19 mouse cellular contexts compared by ENCODE assay signal in genomic region chrX:83686547-83686946, GRCm38 (mm10).
DNase-seq lines count a peak whose midpoint lies in the region; ATAC-seq lines count a peak whose summit lies in the region.
"Had no signal": no experiment of that assay in that cellular context is flagged by ENCODE, and none has a peak within 500 bp of the region (broad histone marks: within the 10 kb centered on the region; RNA-seq: fewer than 3 reads in every experiment).

No protein-coding gene starts in this region.

- no peak overlapping the region for H3K9ac ChIP-seq in intestine, embryonic 16.5 days (ENCODE audit: low read depth, low read length)
- H3K9ac ChIP-seq: forebrain, embryonic 13.5 days; hindbrain, embryonic 13.5 days had no signal

- ATAC-seq in intestine, embryonic 16.5 days: no peak
- ATAC-seq: forebrain, embryonic 13.5 days had no signal

- no peak overlapping the region for H3K4me3 ChIP-seq in intestine, embryonic 16.5 days (ENCODE audit: low read length)
- H3K4me3 ChIP-seq: embryonic facial prominence, embryonic 10.5 days; forebrain, embryonic 13.5 days; gastrocnemius, adult 2 months; heart, embryonic 10.5 days; hindbrain, embryonic 13.5 days had no signal

- no peaks in the 10 kb centered on the region for H3K27me3 ChIP-seq in intestine, embryonic 16.5 days (replicated peaks; ENCODE audit: control insufficient read depth, insufficient read depth, low read length)
- H3K27me3 ChIP-seq: forebrain, embryonic 13.5 days; hindbrain, embryonic 13.5 days had no signal

- H3K27ac ChIP-seq in intestine, embryonic 16.5 days (ENCODE audit: low read length): no peak overlapping the region
- H3K27ac ChIP-seq: embryonic facial prominence, embryonic 10.5 days; forebrain, embryonic 13.5 days; gastrocnemius, adult 2 months; heart, embryonic 10.5 days; hindbrain, embryonic 13.5 days had no signal

- DNase-seq in layer of hippocampus, adult 9-11 months: peak; percentile 5
- DNase-seq in layer of hippocampus, postnatal 25 days (ENCODE audit: extremely low spot score in 1 of 2, low spot score in 1 of 2): no peak
- peak; percentile 7 to 8 for DNase-seq in right cerebral cortex, adult 2 months (ENCODE audit: low spot score in 2 of 2)
- DNase-seq in right cerebral cortex, postnatal 14 days: no peak
- DNase-seq in left cerebral cortex, postnatal 14 days (ENCODE audit: low spot score in 2 of 2): peak; percentile 11 to 34
- no peak for DNase-seq in adrenal gland, adult 18-20 months (ENCODE audit: low spot score in 2 of 2)
- no peak for DNase-seq in adrenal gland, postnatal 25 days
- DNase-seq: adrenal gland, postnatal 14 days; cerebellum, adult 2 months; cerebellum, postnatal 10 days; gastrocnemius, adult 2 months; gastrocnemius, postnatal 36 days; heart, adult 11 months; heart, postnatal 10 days had no signal

- no peaks in the 10 kb centered on the region for H3K36me3 ChIP-seq in intestine, embryonic 16.5 days (ENCODE audit: control insufficient read depth, insufficient read depth, low read length)
- H3K36me3 ChIP-seq: embryonic facial prominence, embryonic 10.5 days; heart, embryonic 10.5 days; hindbrain, embryonic 13.5 days had no signal

- H3K9me3 ChIP-seq in intestine, embryonic 16.5 days (ENCODE audit: control insufficient read depth, low read length): no peaks in the 10 kb centered on the region
- H3K9me3 ChIP-seq: embryonic facial prominence, embryonic 10.5 days; forebrain, embryonic 13.5 days; heart, embryonic 10.5 days; hindbrain, embryonic 13.5 days had no signal

- H3K4me2 ChIP-seq in intestine, embryonic 16.5 days (ENCODE audit: low read depth, low read length): no peak overlapping the region
- H3K4me2 ChIP-seq: forebrain, embryonic 13.5 days; hindbrain, embryonic 13.5 days had no signal

- H3K4me1 ChIP-seq in intestine, embryonic 16.5 days (ENCODE audit: control insufficient read depth, insufficient read depth, low read length): no peaks in the 10 kb centered on the region
- H3K4me1 ChIP-seq: embryonic facial prominence, embryonic 10.5 days; forebrain, embryonic 13.5 days; heart, embryonic 10.5 days; hindbrain, embryonic 13.5 days had no signal

- intact Hi-C loops in left cerebral cortex, postnatal 14 days (cut with DNase I): no loop called here

Comparison
In these comparisons a context has a peak if more than half of its experiments do, and no peak if none do; other contexts are left out.
1. DNase-seq: peak in layer of hippocampus, adult 9-11 months (single experiment), right cerebral cortex, adult 2 months (2 of 2) and left cerebral cortex, postnatal 14 days (2 of 2); none in layer of hippocampus, postnatal 25 days (0 of 2), right cerebral cortex, postnatal 14 days (single experiment), adrenal gland, adult 18-20 months (0 of 2) and adrenal gland, postnatal 25 days (single experiment).